Mouse (Mus musculus) embryonic fibroblast, embryonic 13.5 days (primary cell): ENCODE measurements around the gene Pax7. TPM values are rescaled to one million over a fixed set of nuclear protein-coding genes. Genes with fewer than 3 reads are reported as not detected.

ENCODE experiments used
- H3K27ac ChIP-seq: 2 replicates; pipeline ENCODE4 v1.5.1; 2012; ENCODE audit warnings: low read length, control low read depth, inconsistent platforms; ENCODE audit not compliant: insufficient read depth
- H3K4me1 ChIP-seq: 2 replicates; pipeline ENCODE4 v1.6.1; 2011; ENCODE audit warnings: low read length; ENCODE audit not compliant: control insufficient read depth, insufficient read depth
- H3K4me3 ChIP-seq: 2 replicates; pipeline ENCODE4 v1.5.1; 2011; ENCODE audit warnings: mild to moderate bottlenecking, control low read depth, low read length; ENCODE audit not compliant: insufficient read depth
- CTCF ChIP-seq: IDR thresholded peaks from 2 replicates; pipeline ENCODE4 v1.5.1; 2011; ENCODE audit warnings: mild to moderate bottlenecking, control low read depth, low read length, moderate library complexity, borderline replicate concordance; ENCODE audit not compliant: insufficient read depth
- POLR2A ChIP-seq: IDR thresholded peaks from 2 replicates; pipeline ENCODE4 v1.6.1; 2011; ENCODE audit warnings: low read depth, mild to moderate bottlenecking, control low read depth, low read length, moderate library complexity
- polyA plus RNA-seq: library from polyadenylated mRNA; stranded (reverse); fragments of >200 nt; gene quantifications from 2 replicates; pipeline ENCODE4 v1.2.4, GENCODE M21; 2011; ENCODE audit warnings: low read depth; ENCODE audit not compliant: missing spikeins, insufficient read length

The Pax7 gene
- polyA plus RNA-seq, 1 experiment, result 0.51 TPM

DNA sequence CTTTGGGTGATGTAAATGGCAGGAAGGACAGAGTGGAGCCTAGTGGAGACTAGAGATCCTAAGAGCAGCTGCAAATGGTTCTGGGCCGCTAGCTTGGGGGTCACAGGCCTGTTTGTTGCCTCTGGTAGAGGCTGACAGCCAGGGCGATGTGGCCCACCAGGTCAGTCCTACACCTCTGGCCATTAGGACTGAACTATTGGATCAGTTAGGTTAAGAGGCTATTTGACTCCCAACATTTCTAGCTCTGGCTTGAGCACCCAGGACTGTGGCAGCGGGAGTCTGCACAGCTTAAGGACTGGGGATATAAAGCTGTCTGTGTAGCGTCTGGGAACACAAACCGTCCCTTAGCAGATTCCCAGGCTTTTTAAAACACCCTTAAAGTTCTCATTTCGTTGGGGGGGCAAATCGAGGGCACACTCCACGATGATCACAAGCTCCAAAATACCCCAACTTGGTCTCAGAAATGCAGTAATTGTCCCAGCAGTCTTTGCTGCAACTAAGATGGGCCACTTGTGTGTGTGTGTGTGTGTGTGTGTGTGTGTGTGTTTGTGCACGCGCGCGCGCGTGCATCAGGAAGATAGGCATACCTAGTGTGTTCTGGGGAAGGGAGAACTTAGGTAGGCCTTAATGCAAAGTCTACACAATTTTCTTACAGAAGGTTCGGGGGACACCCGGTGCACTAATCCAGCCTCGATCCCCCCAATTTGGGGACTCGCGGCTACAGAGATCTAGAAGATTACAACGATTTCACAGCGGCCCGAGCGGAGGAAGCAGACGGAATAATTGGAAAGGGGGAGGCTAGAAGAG lies 2.5 kb downstream of the Pax7 start:
- H3K27ac ChIP-seq, result no peak overlapping the region
- no peaks in the 10 kb centered on the region for H3K4me1 ChIP-seq
- no peak overlapping the region for H3K4me3 ChIP-seq
- TF ChIP-seq POLR2A (no peak), CTCF (no peak)

DNA sequence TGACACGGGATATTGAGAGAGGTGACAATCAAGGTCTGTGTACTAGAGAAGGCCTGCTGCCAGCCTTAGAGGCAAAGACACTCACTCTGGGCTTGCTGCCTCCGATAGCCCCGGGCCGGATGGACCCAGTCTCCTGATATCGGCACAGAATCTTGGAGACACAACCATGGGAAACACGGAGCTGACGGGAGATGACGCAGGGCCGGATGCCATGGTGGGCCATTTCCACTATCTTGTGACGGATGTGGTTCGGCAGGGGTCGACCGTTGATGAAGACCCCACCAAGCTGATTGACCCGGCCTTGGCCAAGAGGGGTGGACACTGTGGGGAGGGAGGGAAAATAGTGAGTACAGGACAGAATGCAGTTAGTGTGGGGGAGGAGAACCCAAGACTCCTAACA lies 3.3 kb downstream of the Pax7 start:
- Histone ChIP-seq H3K4me1 (no peaks in the 10 kb centered on the region), H3K27ac (no peak overlapping the region), H3K4me3 (no peak overlapping the region)
- TF ChIP-seq CTCF (no peak), POLR2A (no peak)

- TF ChIP-seq POLR2A (no peak), CTCF (no peak)
These were observed 4.3 kb downstream of the Pax7 start for GRCm38 (mm10) chr4:139828871-139829590.

GRCm38 (mm10) chr4:139828283-139828678 lies 5.0 kb downstream of the Pax7 start:
- Histone ChIP-seq H3K4me3 (no peak overlapping the region), H3K27ac (no peak overlapping the region), H3K4me1 (no peaks in the 10 kb centered on the region)
- TF ChIP-seq CTCF, result no peak
- TF ChIP-seq POLR2A, result no peak

More at GRCm38 (mm10) chr4:139828871-139829590, 4.3 kb downstream of the Pax7 start:
- H3K4me3 ChIP-seq, result no peak overlapping the region
- H3K27ac ChIP-seq, result no peak overlapping the region
- no peaks in the 10 kb centered on the region for H3K4me1 ChIP-seq

GRCm38 (mm10) chr4:139827501-139828282 lies 5.6 kb downstream of the Pax7 start:
- Histone ChIP-seq H3K4me1 (no peaks in the 10 kb centered on the region), H3K27ac (no peak overlapping the region), H3K4me3 (no peak overlapping the region)
- TF ChIP-seq POLR2A (no peak), CTCF (no peak)

DNA sequence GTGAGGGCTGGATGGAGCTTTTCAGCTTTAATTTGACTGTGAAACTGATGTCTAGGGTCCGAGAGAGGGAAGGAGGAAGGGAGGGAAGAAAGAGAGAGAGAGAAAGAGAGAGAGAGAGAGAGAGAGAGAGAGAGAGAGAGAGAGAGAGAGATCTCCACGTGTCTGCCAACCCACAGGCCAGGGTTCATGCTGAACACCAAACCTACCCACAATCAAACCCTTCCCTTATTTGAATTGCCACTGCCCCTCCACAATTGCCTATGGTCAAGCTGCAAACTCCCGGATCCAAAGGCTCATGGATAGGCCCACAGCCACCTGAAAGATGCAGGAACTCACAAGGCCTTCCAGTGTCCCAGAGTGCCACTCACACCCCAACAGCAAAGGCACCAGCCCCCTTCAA lies 7.1 kb downstream of the Pax7 start:
- Histone ChIP-seq H3K27ac (no peak overlapping the region), H3K4me3 (no peak overlapping the region), H3K4me1 (no peaks in the 10 kb centered on the region)
- TF ChIP-seq CTCF (no peak), POLR2A (no peak)

DNA sequence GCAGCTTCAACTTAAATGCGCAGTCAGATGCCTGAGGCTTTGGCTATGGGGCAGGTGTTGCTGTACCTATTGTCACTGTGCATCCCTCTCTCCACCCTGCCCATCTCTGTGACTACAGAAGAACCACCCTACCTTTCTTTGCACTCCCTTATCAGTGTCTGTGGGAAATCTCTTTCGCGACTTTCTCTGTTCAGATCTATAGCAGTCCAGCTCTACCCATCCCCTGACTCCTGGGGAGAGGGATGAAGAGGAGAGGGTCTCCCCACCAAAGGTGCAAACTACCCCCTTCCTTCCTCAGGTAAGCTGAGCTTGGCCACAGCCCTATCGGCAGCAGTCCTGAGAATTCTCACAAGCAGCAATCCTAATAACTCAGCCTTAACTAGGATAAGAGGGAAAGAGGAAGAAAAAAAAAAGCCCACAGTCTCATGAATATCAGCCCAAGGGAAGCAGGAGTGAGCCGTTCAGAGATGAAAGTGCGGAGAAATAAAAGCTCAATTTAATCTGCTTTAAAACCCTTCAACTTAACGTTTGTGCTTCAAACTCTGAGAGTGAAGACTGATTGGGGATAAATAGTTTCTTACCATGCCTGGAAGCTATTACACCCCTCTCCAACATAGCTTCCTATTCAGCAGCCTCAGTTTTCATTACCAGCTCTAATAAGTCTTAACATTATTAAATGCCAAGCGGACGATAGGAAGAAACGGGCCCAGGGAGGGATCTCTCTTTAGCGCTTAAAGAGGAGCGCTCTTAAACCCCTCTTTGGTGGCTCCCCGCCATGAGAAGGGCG lies 7.8 kb downstream of the Pax7 start:
- Histone ChIP-seq H3K4me1 (no peaks in the 10 kb centered on the region), H3K4me3 (no peak overlapping the region), H3K27ac (no peak overlapping the region)
- no peak for TF ChIP-seq POLR2A
- TF ChIP-seq CTCF, result no peak

DNA sequence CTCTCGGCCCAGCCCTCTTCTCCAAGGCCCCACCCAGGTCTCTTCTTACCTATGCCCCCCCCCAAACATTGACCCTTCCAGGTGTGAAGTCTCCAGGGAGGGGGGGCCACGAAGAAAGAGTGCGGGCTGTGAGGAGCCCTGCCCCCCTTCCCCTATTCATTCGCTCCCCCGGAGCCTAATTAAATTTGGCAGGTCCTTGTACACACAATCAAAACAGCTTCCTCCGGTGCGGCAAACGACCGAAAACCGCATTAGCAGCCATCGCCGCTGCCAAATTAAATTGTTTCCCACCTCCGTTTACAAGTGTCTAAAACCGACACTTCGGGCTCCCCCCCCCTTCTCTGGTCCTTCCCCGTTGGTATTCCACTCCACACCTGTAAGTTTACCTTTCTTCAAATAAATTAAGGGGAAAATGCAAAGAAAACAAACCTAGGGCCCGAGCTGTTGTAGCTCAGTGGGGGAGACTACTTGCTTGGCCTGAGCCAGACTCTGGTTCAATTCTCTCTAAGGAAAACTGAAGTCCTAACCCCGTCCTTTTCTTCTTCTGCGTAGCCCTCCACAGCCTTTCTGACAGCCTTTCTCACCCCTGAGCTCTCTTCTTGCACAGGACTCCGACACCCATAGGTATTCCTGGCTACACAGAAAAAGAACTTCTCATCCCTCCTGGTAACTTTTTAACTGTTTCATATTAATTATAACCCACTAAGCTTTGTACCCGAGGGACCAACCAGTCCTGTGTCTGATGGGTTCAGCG lies 8.6 kb downstream of the Pax7 start:
- no peak overlapping the region for H3K4me3 ChIP-seq

More for the DNA sequence above, 8.6 kb downstream of the Pax7 start:
- TF ChIP-seq CTCF (no peak), POLR2A (no peak)
- H3K4me1 ChIP-seq, result no peaks in the 10 kb centered on the region
- no peak overlapping the region for H3K27ac ChIP-seq
